ENCODE assay signal across 19 mouse cellular contexts in genomic region chr17:32068810-32069209, GRCm38 (mm10). TPM values are rescaled to one million over a fixed set of nuclear protein-coding genes. Genes with fewer than 3 reads are reported as not detected.
"Had no signal": no experiment of that assay in that cellular context is flagged by ENCODE, and none has a peak within 500 bp of the region (broad histone marks: within the 10 kb centered on the region; RNA-seq: fewer than 3 reads in every experiment).

No protein-coding gene starts in this region.

- H3K36me3 ChIP-seq: intestine, embryonic 15.5 days; limb, embryonic 15.5 days had no signal

- ATAC-seq: hindbrain, embryonic 16.5 days; intestine, embryonic 15.5 days had no signal

- H3K4me3 ChIP-seq: intestine, embryonic 15.5 days; layer of hippocampus, adult 2 months; limb, embryonic 12.5 days; limb, embryonic 15.5 days; megakaryocyte, embryonic 14.5 days had no signal

- H3K4me2 ChIP-seq: intestine, embryonic 15.5 days; limb, embryonic 12.5 days; limb, embryonic 15.5 days; midbrain, embryonic 11.5 days had no signal

- H3K4me1 ChIP-seq: intestine, embryonic 15.5 days; limb, embryonic 12.5 days; limb, embryonic 15.5 days had no signal

- H3K27ac ChIP-seq: intestine, embryonic 15.5 days; kidney, postnatal 0 days; layer of hippocampus, adult 2 months; limb, embryonic 12.5 days; limb, embryonic 15.5 days; macrophage; stomach, postnatal 0 days had no signal

- H3K9me3 ChIP-seq: intestine, embryonic 15.5 days had no signal

- H3K27me3 ChIP-seq: intestine, embryonic 15.5 days; limb, embryonic 12.5 days; limb, embryonic 15.5 days had no signal

- H3K9ac ChIP-seq: intestine, embryonic 15.5 days; limb, embryonic 12.5 days; limb, embryonic 15.5 days had no signal

- DNase-seq: kidney, adult 11 months; kidney, adult 9 months; kidney, postnatal 25 days; left cerebral cortex, postnatal 4 days; lung, adult 2 months; lung, postnatal 14 days; midbrain, embryonic 14.5 days; thymus, adult 2 months; thymus, postnatal 25 days had no signal

RNA-seq across cellular contexts. Expression of gene Hsf2bp, which starts 32.7 kb away (rescaled TPM):
- polyA plus RNA-seq: macrophage had no signal
